Mouse (Mus musculus) lung, postnatal 0 days (tissue): ENCODE measurements around the gene Mrvi1. TPM values are rescaled to one million over a fixed set of nuclear protein-coding genes. Genes with fewer than 3 reads are reported as not detected.
A peak's percentile ranks its signal among the peaks of the same experiment; 100 is the strongest.

Source experiments
- ATAC-seq: fragments of 200-750 bp; cut with Nextera tagmentation; 2 replicates; pipeline ENCODE4 v1.8.0; 2017; ENCODE audit warnings: moderate library complexity
- DNase-seq: peaks from one replicate; pipeline ENCODE4 v3.0.0-alpha.2; 2016; ENCODE audit warnings: low spot score
- H3K27ac ChIP-seq: fragments of 300-500 bp; sonication (generic); 2 replicates; pipeline ENCODE4 v1.5.1; 2014; ENCODE audit warnings: antibody characterized with exemption, mild to moderate bottlenecking, low read length, mixed read lengths
- H3K27me3 ChIP-seq: fragments of 300-500 bp; sonication (generic); replicated peaks from 2 replicates; pipeline ENCODE4 v1.6.1; 2014; ENCODE audit warnings: low read length, mixed read lengths; ENCODE audit not compliant: insufficient read depth
- H3K36me3 ChIP-seq: fragments of 300-500 bp; sonication (generic); 2 replicates; pipeline ENCODE4 v1.6.1; 2014; ENCODE audit warnings: low read length, mixed read lengths; ENCODE audit not compliant: insufficient read depth
- H3K4me1 ChIP-seq: fragments of 300-500 bp; sonication (generic); 2 replicates; pipeline ENCODE4 v1.6.1; 2014; ENCODE audit warnings: antibody characterized with exemption, low read depth, low read length, mixed read lengths; ENCODE audit not compliant: insufficient read depth
- H3K4me2 ChIP-seq: fragments of 300-500 bp; sonication (generic); replicated peaks from 2 replicates; pipeline ENCODE4 v1.6.1; 2014; ENCODE audit warnings: low read depth, mild to moderate bottlenecking, low read length, moderate library complexity, mixed read lengths
- H3K4me3 ChIP-seq: fragments of 300-500 bp; sonication (generic); 2 replicates; pipeline ENCODE4 v1.5.1; 2014; ENCODE audit warnings: low read depth, low read length
- H3K9ac ChIP-seq: fragments of 300-500 bp; sonication (generic); replicated peaks from 2 replicates; pipeline ENCODE4 v1.6.1; 2014; ENCODE audit warnings: low read depth, mild to moderate bottlenecking
- H3K9me3 ChIP-seq: fragments of 300-500 bp; sonication (generic); 2 replicates; pipeline ENCODE4 v1.6.1; 2016; ENCODE audit warnings: low read length, mixed read lengths
- CTCF ChIP-seq: IDR thresholded peaks from 2 replicates; pipeline ENCODE4 v1.5.1; 2016; ENCODE audit warnings: antibody characterized with exemption, mild to moderate bottlenecking
- EP300 ChIP-seq: IDR thresholded peaks from 2 replicates; pipeline ENCODE4 v1.6.1; 2016; ENCODE audit warnings: antibody characterized with exemption, mild to moderate bottlenecking, control low read depth
- WGBS: fragments of 180-500 bp; shearing (Covaris S2); extraction: QIAGEN DNeasy Blood & Tissue Kit; methylation state at CpG from one replicate; pipeline ENCODE4 v1.1.7; 2014; 5-methylcytosine and 5-hydroxymethylcytosine counted together
- polyA plus RNA-seq: library from polyadenylated mRNA; unstranded; fragments of >200 nt; fragmentation: Nextera tagmentation; extraction: Ambion mirVana; gene quantifications from 2 replicates; pipeline ENCODE4 v1.2.1, GENCODE M21; 2015

The Mrvi1 gene
- polyA plus RNA-seq, 1 experiment from 2014 or later = 1.8 TPM

DNA sequence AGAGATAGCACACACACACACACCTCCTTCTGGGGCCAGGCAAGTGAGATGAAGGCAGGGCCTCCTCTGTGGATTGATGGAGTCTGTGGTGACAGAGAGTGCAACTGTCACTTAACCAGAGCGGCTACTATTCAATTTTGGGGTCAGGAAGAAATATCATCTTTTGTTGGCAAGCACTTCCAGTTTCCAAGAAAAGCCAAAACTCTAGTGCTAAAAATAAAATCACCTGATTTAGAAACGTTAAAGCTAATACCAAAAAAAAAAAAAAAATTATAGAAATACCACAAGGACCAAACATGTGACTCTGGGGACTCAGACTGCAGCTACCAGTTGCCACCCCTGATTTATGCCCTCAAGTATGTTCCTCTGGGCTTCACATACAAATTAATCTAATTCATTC, 26.7 kb downstream of the Mrvi1 start:
- Histone ChIP-seq H3K27me3 (no peaks in the 10 kb centered on the region), H3K4me2 (no peak overlapping the region), H3K27ac (no peak overlapping the region), H3K4me3 (no peak overlapping the region), H3K9ac (no peak overlapping the region), H3K9me3 (no peaks in the 10 kb centered on the region), H3K36me3 (no peaks in the 10 kb centered on the region), H3K4me1 (peaks cover 6% of the 10 kb centered on the region; the same call in 1 of the 2 replicates)
- ATAC-seq (no peak), DNase-seq (no peak)
- TF ChIP-seq CTCF = no peak
- TF ChIP-seq EP300 = no peak
- 48% methylated on average over 2 of the region's 2 CpGs for WGBS

DNA sequence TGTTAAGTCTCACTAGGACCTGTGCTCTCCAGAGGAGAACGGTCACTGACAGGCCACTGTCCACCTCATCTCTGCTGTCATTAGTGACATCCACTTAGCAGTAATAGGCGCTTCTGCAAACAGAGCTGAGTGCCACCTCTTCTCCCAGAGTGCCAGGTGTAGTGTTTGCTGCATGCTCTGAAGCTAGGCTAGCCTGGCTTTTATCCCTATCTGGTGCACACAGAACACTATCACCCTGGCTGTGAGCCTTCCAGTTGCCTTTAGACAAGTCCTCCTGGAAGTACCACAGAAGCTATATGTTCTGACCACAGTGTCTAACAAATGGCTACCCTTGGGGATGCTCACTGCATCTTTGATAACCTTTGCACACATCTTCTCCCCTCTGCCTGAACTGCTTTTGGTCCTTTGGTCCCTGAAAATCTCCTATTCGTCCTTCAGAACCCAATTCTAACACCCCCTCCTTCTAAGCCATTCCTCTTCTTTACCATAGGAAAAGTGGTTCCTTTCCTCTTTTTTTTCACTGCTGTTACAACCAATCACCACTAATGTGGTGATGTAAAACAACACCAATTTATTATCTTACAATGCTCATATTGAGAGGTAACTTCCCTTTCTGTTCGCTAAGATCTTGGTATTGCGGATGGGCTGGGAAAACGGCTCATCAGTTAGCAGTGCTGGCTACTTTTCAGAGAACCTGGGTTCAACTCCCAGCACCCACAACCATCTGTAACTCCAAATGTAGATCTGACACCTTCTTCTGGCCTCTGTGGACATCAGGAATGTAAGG, 28.0 kb downstream of the Mrvi1 start:
- H3K36me3 ChIP-seq = no peaks in the 10 kb centered on the region
- DNase-seq (no peak), ATAC-seq (no peak)
- 71% methylated on average over 6 of the region's 6 CpGs for WGBS
- no peak overlapping the region for H3K9ac ChIP-seq
- H3K27ac ChIP-seq = no peak overlapping the region
- H3K4me3 ChIP-seq = no peak overlapping the region
- H3K27me3 ChIP-seq = no peaks in the 10 kb centered on the region
- no peak overlapping the region for H3K4me2 ChIP-seq
- peaks cover 8% of the 10 kb centered on the region; the same call in 1 of the 2 replicates for H3K4me1 ChIP-seq
- no peaks in the 10 kb centered on the region for H3K9me3 ChIP-seq
- TF ChIP-seq CTCF (no peak), EP300 (no peak)

DNA sequence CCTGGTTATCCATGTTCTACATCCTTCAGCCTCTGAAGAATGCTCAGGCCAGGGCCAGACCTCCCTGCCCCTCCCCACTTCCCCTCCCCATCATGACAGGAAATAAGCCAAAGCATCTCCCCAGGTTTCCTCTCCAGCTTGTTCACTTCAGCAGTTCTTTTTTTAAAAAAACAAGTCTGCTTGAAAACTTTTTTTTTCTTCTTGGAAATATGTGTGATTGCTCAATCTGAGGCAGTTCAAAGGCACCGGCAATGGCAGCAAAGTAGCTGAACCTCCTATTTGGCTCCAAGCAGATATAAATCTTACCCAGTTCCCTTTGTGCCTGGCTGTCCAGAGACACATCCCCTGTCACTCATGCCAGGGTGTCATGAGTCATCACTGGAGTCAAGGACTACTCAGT, 29.1 kb downstream of the Mrvi1 start:
- H3K4me2 ChIP-seq = no peak overlapping the region
- H3K4me1 ChIP-seq = peaks cover 8% of the 10 kb centered on the region; the same call in 1 of the 2 replicates
- no peaks in the 10 kb centered on the region for H3K27me3 ChIP-seq
- peak; percentile 79 for TF ChIP-seq EP300
- TF ChIP-seq CTCF = no peak
- no peaks in the 10 kb centered on the region for H3K9me3 ChIP-seq
- ATAC-seq (peak; percentile 64), DNase-seq (peak; percentile 89)
- 6% methylated on average over 1 of the region's 1 CpGs for WGBS
- no peak overlapping the region for H3K4me3 ChIP-seq
- H3K36me3 ChIP-seq = no peaks in the 10 kb centered on the region
- H3K27ac ChIP-seq = 0 out of 2 replicates have a peak overlapping the region, but pooled peaks have one; percentile 17
- no peak overlapping the region for H3K9ac ChIP-seq

DNA sequence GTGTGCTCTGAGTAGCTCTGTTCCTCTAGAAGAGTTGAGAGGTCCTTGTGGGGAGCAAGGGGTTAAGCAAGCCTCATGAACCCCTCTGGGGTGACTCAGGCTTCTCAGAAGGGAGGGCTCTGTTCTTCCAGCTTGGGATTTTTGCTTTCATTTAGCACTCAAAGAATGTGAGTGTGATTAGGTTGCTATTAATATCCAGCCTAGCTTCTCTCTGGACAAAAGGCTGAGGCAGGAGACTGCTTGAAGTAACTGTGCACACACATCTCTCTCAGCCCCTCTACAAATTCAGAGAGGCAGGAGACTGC, 31.7 kb downstream of the Mrvi1 start:
- TF ChIP-seq CTCF (no peak), EP300 (no peak; the same call in 1 of the 2 replicates)
- ATAC-seq = peak; percentile 47

DNA sequence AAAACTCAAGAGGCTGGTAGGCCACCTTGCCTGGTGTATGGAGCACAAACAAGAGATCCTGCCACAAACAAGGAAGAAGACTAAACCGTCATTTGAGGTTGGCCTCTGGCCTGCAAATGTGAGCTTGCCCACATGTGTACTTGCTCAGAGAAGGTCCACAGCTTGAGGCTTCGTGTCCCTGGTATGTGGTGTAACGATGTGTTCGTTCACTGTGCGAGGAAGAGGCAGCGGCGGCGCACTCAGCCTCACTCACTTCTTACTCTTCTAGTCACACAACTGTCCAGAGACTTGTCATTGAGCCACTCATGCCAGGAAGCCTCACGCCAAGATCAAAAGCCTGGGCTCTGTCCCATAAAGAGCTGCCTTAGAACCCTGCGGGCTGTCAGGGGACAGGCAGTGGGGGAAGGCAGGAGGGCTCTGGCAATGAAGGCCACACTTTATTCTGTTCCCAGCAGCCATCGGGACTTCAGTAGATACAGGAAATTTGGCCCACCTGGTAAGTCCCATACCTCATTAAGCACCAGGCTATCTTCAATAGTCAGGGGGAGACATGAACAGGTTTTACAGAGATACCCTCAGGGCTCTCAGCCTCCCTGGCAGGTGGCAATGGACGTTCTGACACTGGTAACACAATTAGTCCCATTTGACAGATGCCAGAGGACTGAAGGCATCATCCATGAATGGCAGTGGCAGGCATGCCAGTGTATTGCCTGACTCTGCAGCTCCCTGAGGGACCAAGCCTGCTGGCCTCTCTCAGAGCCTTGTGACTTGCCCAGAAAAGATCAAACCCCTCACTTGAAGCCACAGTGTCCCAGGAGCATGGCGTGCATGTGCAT, 32.3 kb downstream of the Mrvi1 start:
- peak; percentile 70 for ATAC-seq
- WGBS = 47% methylated on average over 13 of the region's 13 CpGs

More for the DNA sequence above, 31.7 kb downstream of the Mrvi1 start:
- no peak overlapping the region for H3K4me2 ChIP-seq
- H3K36me3 ChIP-seq = no peaks in the 10 kb centered on the region
- peak; percentile 67 for DNase-seq
- H3K27me3 ChIP-seq = no peaks in the 10 kb centered on the region
- H3K4me3 ChIP-seq = no peak overlapping the region
- no peaks in the 10 kb centered on the region for H3K9me3 ChIP-seq
- no peak overlapping the region for H3K27ac ChIP-seq
- H3K4me1 ChIP-seq = peaks cover 8% of the 10 kb centered on the region; the same call in 1 of the 2 replicates
- no peak overlapping the region for H3K9ac ChIP-seq

DNA sequence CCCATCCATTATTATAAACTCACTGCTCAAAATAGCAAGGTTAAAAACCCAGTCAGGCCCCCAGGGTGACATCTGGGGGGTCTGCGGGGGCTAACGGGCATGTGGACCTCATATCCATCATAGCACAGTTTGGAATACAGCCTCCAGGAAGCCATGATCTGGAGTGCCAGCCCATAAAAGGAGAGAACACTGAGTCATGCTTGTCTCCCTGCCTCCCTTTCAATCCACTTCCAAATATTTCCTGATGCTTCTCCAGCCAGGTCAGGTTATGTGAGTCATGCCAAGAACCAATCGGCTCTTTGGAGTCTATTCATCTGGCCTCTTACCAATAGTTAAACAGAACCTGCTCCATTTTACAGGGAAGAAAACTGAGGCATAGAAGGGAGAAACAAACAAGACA, 33.7 kb downstream of the Mrvi1 start:
- TF ChIP-seq CTCF = no peak
- no peak for TF ChIP-seq EP300

More for the DNA sequence above, 32.3 kb downstream of the Mrvi1 start:
- H3K4me3 ChIP-seq = no peak overlapping the region
- TF ChIP-seq CTCF (no peak), EP300 (peak; percentile 8; the same call in 1 of the 2 replicates)
- no peaks in the 10 kb centered on the region for H3K9me3 ChIP-seq
- peaks cover 8% of the 10 kb centered on the region; the same call in 1 of the 2 replicates for H3K4me1 ChIP-seq
- H3K27me3 ChIP-seq = no peaks in the 10 kb centered on the region
- no peak overlapping the region for H3K27ac ChIP-seq
- H3K4me2 ChIP-seq = no peak overlapping the region
- no peak overlapping the region for H3K9ac ChIP-seq
- no peaks in the 10 kb centered on the region for H3K36me3 ChIP-seq
- DNase-seq = peak; percentile 65

More for the DNA sequence above, 33.7 kb downstream of the Mrvi1 start:
- H3K9ac ChIP-seq = no peak overlapping the region
- no peak overlapping the region for H3K4me3 ChIP-seq
- H3K27me3 ChIP-seq = no peaks in the 10 kb centered on the region
- peaks cover 7% of the 10 kb centered on the region; the same call in 1 of the 2 replicates for H3K4me1 ChIP-seq
- H3K27ac ChIP-seq = no peak overlapping the region
- DNase-seq (no peak), ATAC-seq (no peak)
- no peak overlapping the region for H3K4me2 ChIP-seq
- H3K36me3 ChIP-seq = no peaks in the 10 kb centered on the region
- no peaks in the 10 kb centered on the region for H3K9me3 ChIP-seq
- WGBS = 72% methylated on average over 3 of the region's 3 CpGs
